Mouse (Mus musculus) heart, adult 2 months (tissue): ENCODE measurements around the gene Rapgef1. TPM values are rescaled to one million over a fixed set of nuclear protein-coding genes. Genes with fewer than 3 reads are reported as not detected.

Source experiments
- DNase-seq, 2 experiments: peaks; one replicate each; pipeline ENCODE4 v3.0.0; 2021
- H3K27ac ChIP-seq: fragments of 200-600 bp; 2 replicates; pipeline ENCODE4 v1.8.1; 2022
- H3K27me3 ChIP-seq: fragments of 200-500 bp; 2 replicates; pipeline ENCODE4 v1.6.1; 2012; ENCODE audit warnings: mild to moderate bottlenecking, low read length, inconsistent platforms, mixed read lengths; ENCODE audit not compliant: control insufficient read depth, insufficient read depth
- H3K36me3 ChIP-seq: fragments of 200-500 bp; 2 replicates; pipeline ENCODE4 v1.6.1; 2012; ENCODE audit warnings: low read length, inconsistent platforms; ENCODE audit not compliant: control insufficient read depth, insufficient read depth
- H3K4me1 ChIP-seq: fragments of 200-500 bp; 2 replicates; pipeline ENCODE4 v1.6.1; 2011; ENCODE audit warnings: low read length; ENCODE audit not compliant: control insufficient read depth, insufficient read depth
- H3K4me3 ChIP-seq: fragments of 200-600 bp; 2 replicates; pipeline ENCODE4 v1.8.1; 2022
- H3K79me2 ChIP-seq: fragments of 200-500 bp; replicated peaks from 2 replicates; pipeline ENCODE4 v1.6.1; 2012; ENCODE audit warnings: mild to moderate bottlenecking, inconsistent platforms, low read length, moderate library complexity, mixed read lengths; ENCODE audit not compliant: control insufficient read depth, insufficient read depth
- H3K9ac ChIP-seq: fragments of 200-500 bp; 2 replicates; pipeline ENCODE4 v1.6.1; 2012; ENCODE audit warnings: low read depth, mild to moderate bottlenecking, control low read depth, inconsistent platforms, low read length, mixed read lengths
- CTCF ChIP-seq: fragments of 200-600 bp; IDR thresholded peaks from 2 replicates; pipeline ENCODE4 v1.8.1; 2022; ENCODE audit warnings: antibody characterized with exemption, mild to moderate bottlenecking, moderate library complexity
- EP300 ChIP-seq: fragments of 200-500 bp; IDR thresholded peaks from 2 replicates; pipeline ENCODE4 v1.6.1; 2011; ENCODE audit warnings: low read depth, low read length, control low read depth; ENCODE audit not compliant: insufficient read depth
- POLR2A ChIP-seq: fragments of 200-500 bp; IDR thresholded peaks from 2 replicates; pipeline ENCODE4 v1.6.1; 2011; ENCODE audit warnings: mild to moderate bottlenecking, low read depth, low read length, control low read depth; ENCODE audit not compliant: insufficient read depth
- WGBS: fragments of 180-500 bp; shearing (Covaris S2); methylation state at CpG from one replicate; pipeline ENCODE4 v1.1.7; 2018; 5-methylcytosine and 5-hydroxymethylcytosine counted together
- intact Hi-C: fragments of 180-260 bp; cut with DNase I; formaldehyde crosslinking; loops from one replicate; pipeline ENCODE4 v1.15.1; 2025
- polyA plus RNA-seq: library from polyadenylated mRNA; depleted of rRNA; stranded (reverse); fragments of >200 nt; gene quantifications from 2 replicates; pipeline ENCODE4 v1.2.3, GENCODE M21; 2012
- total RNA-seq, 2 experiments: library from RNA; stranded (reverse); gene quantifications; 2 replicates each; pipeline ENCODE4 v1.2.3; 2021

Gene Rapgef1
- total and polyA plus RNA-seq, 3 experiments: 65.0 to 116 (median 96.7) TPM

GRCm38 (mm10) chr2:29668963-29669362 lies 49.4 kb downstream of the Rapgef1 start:
- peaks cover 53% of the 10 kb centered on the region for H3K4me1 ChIP-seq
- no peaks in the 10 kb centered on the region for H3K27me3 ChIP-seq
- 56% methylated on average over 4 of the region's 4 CpGs for WGBS
- intact Hi-C loops: no loop called here
- peaks cover 8% of the 10 kb centered on the region for H3K79me2 ChIP-seq
- TF ChIP-seq EP300 (no peak), POLR2A (no peak), CTCF (no peak)
- DNase-seq: no peak
- H3K36me3 ChIP-seq: peaks cover 25% of the 10 kb centered on the region
- no peak overlapping the region for H3K9ac ChIP-seq
- no peak overlapping the region for H3K27ac ChIP-seq
- no peak overlapping the region for H3K4me3 ChIP-seq

GRCm38 (mm10) chr2:29669711-29670110 lies 50.2 kb downstream of the Rapgef1 start:
- Histone ChIP-seq H3K79me2 (peaks cover 8% of the 10 kb centered on the region), H3K36me3 (peaks cover 25% of the 10 kb centered on the region), H3K9ac (no peak overlapping the region), H3K4me3 (no peak overlapping the region), H3K27ac (peak overlapping the region; percentile 53; the same call in 1 of the 2 replicates), H3K4me1 (peaks cover 56% of the 10 kb centered on the region), H3K27me3 (no peaks in the 10 kb centered on the region)
- no peak for DNase-seq
- TF ChIP-seq EP300 (no peak), CTCF (no peak), POLR2A (no peak)
- intact Hi-C loops: loop anchor here (2.0 kb wide), 1 partner anchor 51 kb away; the partner anchor contains the start of gene Rapgef1

GRCm38 (mm10) chr2:29670231-29670991 lies 50.9 kb downstream of the Rapgef1 start:
- Histone ChIP-seq H3K27ac (peak overlapping the region; percentile 53), H3K4me1 (peaks cover 55% of the 10 kb centered on the region), H3K9ac (peak overlapping the region; percentile 49), H3K36me3 (peaks cover 29% of the 10 kb centered on the region), H3K27me3 (no peaks in the 10 kb centered on the region), H3K4me3 (no peak overlapping the region; the same call in 1 of the 2 replicates), H3K79me2 (peaks cover 10% of the 10 kb centered on the region)
- no peak for TF ChIP-seq POLR2A
- 0 out of 2 replicates have a peak, but pooled peaks have one; percentile 32 for TF ChIP-seq EP300
- TF ChIP-seq CTCF: peak; percentile 74
- WGBS: 20% methylated on average over 9 of the region's 9 CpGs
- intact Hi-C loops: loop anchor here (2.0 kb wide), 1 partner anchor 52 kb away; the partner anchor contains the start of gene Rapgef1
- DNase-seq: peak in 1 of 2 experiments; percentile 61

- no peak overlapping the region for H3K4me3 ChIP-seq
- H3K4me1 ChIP-seq: peaks cover 52% of the 10 kb centered on the region
- no peak for TF ChIP-seq CTCF
- no peak for TF ChIP-seq POLR2A
- TF ChIP-seq EP300: no peak
- no peaks in the 10 kb centered on the region for H3K27me3 ChIP-seq
- no peak overlapping the region for H3K9ac ChIP-seq
- peak overlapping the region; percentile 53 for H3K27ac ChIP-seq
- intact Hi-C loops: loop anchor here (2.0 kb wide), 1 partner anchor 53 kb away; the partner anchor contains the start of gene Rapgef1
- peaks cover 7% of the 10 kb centered on the region for H3K79me2 ChIP-seq
- H3K36me3 ChIP-seq: peaks cover 36% of the 10 kb centered on the region
- DNase-seq: no peak
- WGBS: 53% methylated on average over 4 of the region's 4 CpGs
Measured at GRCm38 (mm10) chr2:29671374-29671773, 51.9 kb downstream of the Rapgef1 start.

- no peak overlapping the region for H3K4me3 ChIP-seq
- no peak for DNase-seq
- no peaks in the 10 kb centered on the region for H3K27me3 ChIP-seq
- peaks cover 10% of the 10 kb centered on the region for H3K79me2 ChIP-seq
- peaks cover 51% of the 10 kb centered on the region for H3K4me1 ChIP-seq
- no peak overlapping the region for H3K9ac ChIP-seq
- 74% methylated on average over 3 of the region's 3 CpGs for WGBS
- peaks cover 39% of the 10 kb centered on the region for H3K36me3 ChIP-seq
- peak overlapping the region; percentile 53; the same call in 1 of the 2 replicates for H3K27ac ChIP-seq
- TF ChIP-seq EP300 (no peak), CTCF (no peak), POLR2A (no peak)
- intact Hi-C loops: loop anchor here (2.0 kb wide), 1 partner anchor 53 kb away; the partner anchor contains the start of gene Rapgef1
Measured at GRCm38 (mm10) chr2:29671856-29672255, 52.3 kb downstream of the Rapgef1 start.

GRCm38 (mm10) chr2:29672746-29673536 lies 53.4 kb downstream of the Rapgef1 start:
- no peak for TF ChIP-seq CTCF
- no peak for TF ChIP-seq POLR2A
- no peak for TF ChIP-seq EP300
- DNase-seq: peak in 1 of 2 experiments; percentile 56
- H3K36me3 ChIP-seq: peaks cover 42% of the 10 kb centered on the region
- peak overlapping the region; percentile 36 for H3K27ac ChIP-seq
- 46% methylated on average over 7 of the region's 7 CpGs for WGBS
- peaks cover 46% of the 10 kb centered on the region for H3K4me1 ChIP-seq
- no peak overlapping the region; the same call in 1 of the 2 replicates for H3K9ac ChIP-seq
- peaks cover 4% of the 10 kb centered on the region for H3K79me2 ChIP-seq
- no peaks in the 10 kb centered on the region for H3K27me3 ChIP-seq
- no peak overlapping the region for H3K4me3 ChIP-seq
- intact Hi-C loops: no loop called here
